Mouse (Mus musculus) stomach, embryonic 14.5 days (tissue): Measurements from ENCODE around the gene Sh3gl2. TPM values are rescaled to one million over a fixed set of nuclear protein-coding genes. Genes with fewer than 3 reads are reported as not detected.
A peak's percentile ranks its signal among the peaks of the same experiment; 100 is the strongest.

Experiments
- ATAC-seq: fragments of 200-750 bp; cut with Nextera tagmentation; 2 replicates; pipeline ENCODE4 v1.8.0; 2017; ENCODE audit warnings: low read depth, moderate TSS enrichment; ENCODE audit not compliant: insufficient number of reproducible peaks, insufficient read depth, low FRiP score
- H3K27ac ChIP-seq: fragments of 300-500 bp; sonication (generic); 2 replicates; pipeline ENCODE4 v1.5.1; 2014; ENCODE audit warnings: mild to moderate bottlenecking, low read length, moderate library complexity, mixed read lengths
- H3K27me3 ChIP-seq: fragments of 300-500 bp; sonication (generic); 2 replicates; pipeline ENCODE4 v1.6.1; 2014; ENCODE audit warnings: low read length, control low read depth, mixed read lengths; ENCODE audit not compliant: control insufficient read depth, insufficient read depth
- H3K36me3 ChIP-seq: fragments of 300-500 bp; sonication (generic); 2 replicates; pipeline ENCODE4 v1.6.1; 2014; ENCODE audit warnings: mild to moderate bottlenecking, control low read depth, low read length, moderate library complexity, mixed read lengths; ENCODE audit not compliant: control insufficient read depth, insufficient read depth
- H3K4me1 ChIP-seq: fragments of 300-500 bp; sonication (generic); 2 replicates; pipeline ENCODE4 v1.6.1; 2014; ENCODE audit warnings: low read length, control low read depth, mixed read lengths; ENCODE audit not compliant: control insufficient read depth, insufficient read depth
- H3K4me2 ChIP-seq: fragments of 300-500 bp; sonication (generic); replicated peaks from 2 replicates; pipeline ENCODE4 v1.6.1; 2014; ENCODE audit warnings: low read depth, low read length, control low read depth
- H3K4me3 ChIP-seq: fragments of 300-500 bp; sonication (generic); 2 replicates; pipeline ENCODE4 v1.5.1; 2014; ENCODE audit warnings: low read depth, low read length, control low read depth
- H3K9ac ChIP-seq: fragments of 300-500 bp; sonication (generic); replicated peaks from 2 replicates; pipeline ENCODE4 v1.6.1; 2014; ENCODE audit warnings: low read depth, mild to moderate bottlenecking, control low read depth, low read length, moderate library complexity, mixed read lengths
- H3K9me3 ChIP-seq: fragments of 300-500 bp; sonication (generic); 2 replicates; pipeline ENCODE4 v1.6.1; 2016; ENCODE audit warnings: low read depth, low read length, control low read depth; ENCODE audit not compliant: control insufficient read depth
- WGBS: fragments of 180-500 bp; shearing (Covaris S2); extraction: QIAGEN DNeasy Blood & Tissue Kit; methylation state at CpG from one replicate; pipeline ENCODE4 v1.1.7; 2014; 5-methylcytosine and 5-hydroxymethylcytosine counted together
- polyA plus RNA-seq: library from polyadenylated mRNA; unstranded; fragments of >200 nt; fragmentation: Nextera tagmentation; extraction: Ambion mirVana; gene quantifications from 2 replicates; pipeline ENCODE4 v1.2.1, GENCODE M21; 2014

Gene Sh3gl2
- polyA plus RNA-seq, 1 experiment from 2014 or later = 11.2 TPM

GRCm38 (mm10) chr4:85217003-85217402 lies 12.1 kb downstream of the Sh3gl2 start:
- H3K9ac ChIP-seq = no peak overlapping the region
- no peaks in the 10 kb centered on the region for H3K4me1 ChIP-seq
- no peak overlapping the region for H3K4me3 ChIP-seq
- H3K9me3 ChIP-seq = no peaks in the 10 kb centered on the region
- no peaks in the 10 kb centered on the region for H3K36me3 ChIP-seq
- no peaks in the 10 kb centered on the region for H3K27me3 ChIP-seq
- ATAC-seq = no peak
- 24% methylated on average over 4 of the region's 4 CpGs for WGBS
- H3K27ac ChIP-seq = no peak overlapping the region
- no peak overlapping the region for H3K4me2 ChIP-seq

- H3K4me3 ChIP-seq = no peak overlapping the region
- H3K4me1 ChIP-seq = no peaks in the 10 kb centered on the region
- 70% methylated on average over 5 of the region's 5 CpGs for WGBS
- ATAC-seq = no peak
- H3K27ac ChIP-seq = no peak overlapping the region
- no peaks in the 10 kb centered on the region for H3K36me3 ChIP-seq
- no peak overlapping the region for H3K4me2 ChIP-seq
- H3K9ac ChIP-seq = no peak overlapping the region
- H3K9me3 ChIP-seq = no peaks in the 10 kb centered on the region
- no peaks in the 10 kb centered on the region for H3K27me3 ChIP-seq
These were observed 17.8 kb downstream of the Sh3gl2 start for GRCm38 (mm10) chr4:85222716-85223115.

GRCm38 (mm10) chr4:85226731-85227130 lies 21.8 kb downstream of the Sh3gl2 start:
- WGBS = 80% methylated on average over 5 of the region's 5 CpGs
- Histone ChIP-seq H3K9me3 (no peaks in the 10 kb centered on the region), H3K9ac (no peak overlapping the region)

DNA sequence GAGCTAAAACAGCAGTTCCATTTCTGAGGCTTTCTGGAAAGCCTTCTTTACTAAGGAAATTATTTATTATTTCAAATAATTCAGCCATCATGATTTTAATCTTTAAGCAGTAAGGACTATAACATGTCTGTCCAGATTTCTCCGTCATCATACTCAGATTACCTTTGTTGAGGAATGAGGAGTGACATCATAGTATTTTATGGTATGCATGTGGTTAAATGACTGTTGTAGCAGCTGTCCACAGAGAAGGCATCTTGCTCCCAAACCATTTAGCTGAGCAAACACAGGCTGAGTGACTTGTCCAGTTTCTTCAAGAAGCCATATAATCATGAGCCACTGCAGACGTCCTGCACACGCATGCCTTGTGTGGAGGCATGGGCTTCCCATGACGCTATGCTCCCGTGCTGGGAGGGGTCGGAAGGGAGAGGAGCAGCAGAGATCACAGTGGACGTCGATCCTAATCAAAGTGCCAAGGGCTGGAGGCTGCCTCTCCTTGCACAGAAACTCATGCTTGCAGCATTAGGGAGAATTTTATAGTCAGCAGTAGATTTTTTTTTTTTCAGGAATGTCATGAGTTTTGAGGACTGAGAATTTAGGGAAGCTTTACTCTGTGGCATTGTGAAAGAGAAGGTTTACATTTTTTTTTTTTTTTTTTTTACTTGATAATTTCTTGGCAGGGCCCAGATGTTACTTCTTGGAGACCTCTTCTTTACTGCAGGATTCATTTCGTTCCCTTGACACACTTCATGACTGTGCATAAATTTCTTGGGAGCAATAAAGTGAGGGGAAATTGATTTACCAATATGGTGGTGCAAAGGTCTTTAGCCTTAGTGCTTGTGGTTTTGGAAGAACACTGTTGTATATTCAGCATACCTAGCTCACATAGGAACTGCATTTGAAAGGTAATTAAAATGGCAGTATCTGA lies 23.0 kb downstream of the Sh3gl2 start:
- no peak overlapping the region for H3K4me2 ChIP-seq
- WGBS = 66% methylated on average over 9 of the region's 9 CpGs
- no peak overlapping the region for H3K4me3 ChIP-seq
- no peak overlapping the region for H3K9ac ChIP-seq
- no peaks in the 10 kb centered on the region for H3K36me3 ChIP-seq
- H3K4me1 ChIP-seq = 0 out of 2 replicates have a peak, but pooled peaks cover under 1% of the 10 kb centered on the region
- no peaks in the 10 kb centered on the region for H3K9me3 ChIP-seq
- no peak overlapping the region for H3K27ac ChIP-seq
- ATAC-seq = no peak
- H3K27me3 ChIP-seq = no peaks in the 10 kb centered on the region

More at GRCm38 (mm10) chr4:85226731-85227130, 21.8 kb downstream of the Sh3gl2 start:
- no peak for ATAC-seq
- Histone ChIP-seq H3K27me3 (no peaks in the 10 kb centered on the region), H3K4me1 (no peaks in the 10 kb centered on the region), H3K27ac (no peak overlapping the region), H3K4me2 (no peak overlapping the region), H3K36me3 (no peaks in the 10 kb centered on the region), H3K4me3 (no peak overlapping the region)

DNA sequence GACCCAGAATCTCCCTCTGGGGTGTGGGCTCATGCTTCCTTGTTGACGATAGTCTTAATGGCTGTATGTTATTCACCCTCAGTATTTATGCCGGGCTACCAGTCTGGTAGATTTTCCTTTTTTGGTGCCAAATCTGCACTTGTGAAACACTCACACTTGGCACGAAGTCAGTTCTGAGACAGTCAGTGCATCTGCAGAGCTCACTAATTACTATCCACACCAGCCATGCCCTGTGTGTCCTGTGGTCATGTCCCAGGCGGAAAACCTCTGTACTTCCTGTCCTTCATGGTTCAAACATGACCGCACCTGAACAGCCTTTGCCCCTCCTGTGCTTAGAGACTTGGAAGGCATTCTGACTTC lies 23.6 kb downstream of the Sh3gl2 start:
- Histone ChIP-seq H3K27me3 (no peaks in the 10 kb centered on the region), H3K4me2 (no peak overlapping the region), H3K4me1 (0 out of 2 replicates have a peak, but pooled peaks cover 4% of the 10 kb centered on the region), H3K27ac (no peak overlapping the region), H3K9me3 (no peaks in the 10 kb centered on the region), H3K9ac (no peak overlapping the region), H3K36me3 (no peaks in the 10 kb centered on the region), H3K4me3 (no peak overlapping the region)
- ATAC-seq = no peak
- 84% methylated on average over 5 of the region's 5 CpGs for WGBS

- H3K27ac ChIP-seq = no peak overlapping the region
- no peak for ATAC-seq
- no peaks in the 10 kb centered on the region for H3K27me3 ChIP-seq
- 46% methylated on average over 14 of the region's 14 CpGs for WGBS
- H3K9me3 ChIP-seq = no peaks in the 10 kb centered on the region
- H3K9ac ChIP-seq = no peak overlapping the region
- H3K4me1 ChIP-seq = 0 out of 2 replicates have a peak, but pooled peaks cover 4% of the 10 kb centered on the region
- H3K4me2 ChIP-seq = 0 out of 2 replicates have a peak overlapping the region, but pooled peaks have one; percentile 6
- H3K4me3 ChIP-seq = no peak overlapping the region
- no peaks in the 10 kb centered on the region for H3K36me3 ChIP-seq
These were observed 27.8 kb downstream of the Sh3gl2 start for GRCm38 (mm10) chr4:85232386-85233381.

DNA sequence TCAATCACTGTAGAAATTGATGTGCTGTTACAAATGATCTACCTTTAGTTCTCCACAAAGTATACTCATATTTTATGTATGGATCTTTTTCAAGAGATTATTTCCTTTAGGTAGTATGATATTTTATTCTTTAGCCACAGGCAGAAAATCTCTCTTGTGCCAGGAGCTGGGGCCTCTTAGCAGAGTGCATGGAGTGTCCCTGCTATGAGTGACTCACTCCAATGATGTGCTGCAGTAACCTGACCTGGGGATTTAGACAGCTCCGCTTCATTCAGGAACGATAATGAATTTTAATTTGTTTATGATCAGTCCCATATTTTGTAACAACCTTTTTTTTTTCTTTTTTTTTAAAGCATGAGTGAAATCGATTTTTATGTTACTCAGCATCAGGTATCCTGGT lies 36.7 kb downstream of the Sh3gl2 start:
- H3K36me3 ChIP-seq = no peaks in the 10 kb centered on the region
- no peak overlapping the region for H3K27ac ChIP-seq
- H3K4me3 ChIP-seq = no peak overlapping the region
- no peaks in the 10 kb centered on the region for H3K4me1 ChIP-seq
- no peak for ATAC-seq
- no peak overlapping the region for H3K9ac ChIP-seq
- no peaks in the 10 kb centered on the region for H3K9me3 ChIP-seq
- H3K4me2 ChIP-seq = no peak overlapping the region
- 84% methylated on average over 3 of the region's 3 CpGs for WGBS
- no peaks in the 10 kb centered on the region for H3K27me3 ChIP-seq

DNA sequence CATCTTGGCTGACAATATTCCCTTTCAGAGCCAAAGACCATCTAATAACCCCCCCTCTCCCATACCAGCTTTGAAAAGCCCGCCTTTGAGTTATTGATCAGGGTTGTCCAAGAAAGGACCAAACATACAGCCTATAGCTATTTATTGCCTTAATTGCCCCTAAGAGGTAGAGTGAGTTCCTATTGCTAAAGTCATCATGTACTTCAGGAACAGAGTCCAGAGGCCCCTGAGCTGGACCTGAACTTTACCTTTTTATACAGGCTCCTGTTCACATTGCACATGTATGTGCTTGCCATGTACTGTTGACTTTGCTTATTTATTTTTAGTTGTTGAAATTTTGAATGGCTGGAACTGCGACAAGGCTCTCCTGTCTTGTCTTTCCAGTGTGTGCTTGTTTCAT lies 37.6 kb downstream of the Sh3gl2 start:
- 72% methylated on average over 2 of the region's 2 CpGs for WGBS
- no peaks in the 10 kb centered on the region for H3K36me3 ChIP-seq

More for the DNA sequence above, 37.6 kb downstream of the Sh3gl2 start:
- Histone ChIP-seq H3K4me3 (no peak overlapping the region), H3K27me3 (no peaks in the 10 kb centered on the region), H3K4me1 (no peaks in the 10 kb centered on the region), H3K4me2 (no peak overlapping the region), H3K27ac (no peak overlapping the region), H3K9me3 (no peaks in the 10 kb centered on the region), H3K9ac (no peak overlapping the region)
- no peak for ATAC-seq
